Mouse (Mus musculus) hindbrain, embryonic 13.5 days (tissue): Measurements from ENCODE around the gene Rnf24. TPM values are rescaled to one million over a fixed set of nuclear protein-coding genes. Genes with fewer than 3 reads are reported as not detected.

Source experiments
- ATAC-seq: fragments of 200-750 bp; cut with Nextera tagmentation; 2 replicates; pipeline ENCODE4 v1.8.0; 2017; ENCODE audit warnings: moderate TSS enrichment; ENCODE audit not compliant: low FRiP score
- H3K27ac ChIP-seq: fragments of 300-500 bp; sonication (generic); 2 replicates; pipeline ENCODE4 v1.5.1; 2015; ENCODE audit warnings: inconsistent platforms, mild to moderate bottlenecking, moderate library complexity
- H3K27me3 ChIP-seq: fragments of 300-500 bp; sonication (generic); 2 replicates; pipeline ENCODE4 v1.6.1; 2015; ENCODE audit warnings: mild to moderate bottlenecking, inconsistent platforms
- H3K36me3 ChIP-seq: fragments of 300-500 bp; sonication (generic); 2 replicates; pipeline ENCODE4 v1.6.1; 2015; ENCODE audit warnings: mild to moderate bottlenecking, inconsistent platforms
- H3K4me1 ChIP-seq: fragments of 300-500 bp; sonication (generic); replicated peaks from 2 replicates; pipeline ENCODE4 v1.6.1; 2015; ENCODE audit warnings: inconsistent platforms
- H3K4me2 ChIP-seq: fragments of 300-500 bp; sonication (generic); 2 replicates; pipeline ENCODE4 v1.6.1; 2015; ENCODE audit warnings: inconsistent platforms, mild to moderate bottlenecking, moderate library complexity
- H3K4me3 ChIP-seq: fragments of 300-500 bp; sonication (generic); 2 replicates; pipeline ENCODE4 v1.5.1; 2015; ENCODE audit warnings: mild to moderate bottlenecking, inconsistent platforms
- H3K9ac ChIP-seq: fragments of 300-500 bp; sonication (generic); 2 replicates; pipeline ENCODE4 v1.6.1; 2015; ENCODE audit warnings: mild to moderate bottlenecking, inconsistent platforms
- H3K9me3 ChIP-seq: fragments of 300-500 bp; sonication (generic); 2 replicates; pipeline ENCODE4 v1.6.1; 2016; ENCODE audit warnings: inconsistent platforms
- WGBS: fragments of 180-500 bp; shearing (Covaris S2); methylation state at CpG from one replicate; pipeline ENCODE4 v1.1.7; 2015; 5-methylcytosine and 5-hydroxymethylcytosine counted together
- polyA plus RNA-seq: library from polyadenylated mRNA; unstranded; fragments of >200 nt; fragmentation: Nextera tagmentation; extraction: Ambion mirVana; gene quantifications from 2 replicates; pipeline ENCODE4 v1.2.1, GENCODE M21; 2015

The Rnf24 gene
- polyA plus RNA-seq = 21.4 and 23.2 TPM in 2 replicates

DNA sequence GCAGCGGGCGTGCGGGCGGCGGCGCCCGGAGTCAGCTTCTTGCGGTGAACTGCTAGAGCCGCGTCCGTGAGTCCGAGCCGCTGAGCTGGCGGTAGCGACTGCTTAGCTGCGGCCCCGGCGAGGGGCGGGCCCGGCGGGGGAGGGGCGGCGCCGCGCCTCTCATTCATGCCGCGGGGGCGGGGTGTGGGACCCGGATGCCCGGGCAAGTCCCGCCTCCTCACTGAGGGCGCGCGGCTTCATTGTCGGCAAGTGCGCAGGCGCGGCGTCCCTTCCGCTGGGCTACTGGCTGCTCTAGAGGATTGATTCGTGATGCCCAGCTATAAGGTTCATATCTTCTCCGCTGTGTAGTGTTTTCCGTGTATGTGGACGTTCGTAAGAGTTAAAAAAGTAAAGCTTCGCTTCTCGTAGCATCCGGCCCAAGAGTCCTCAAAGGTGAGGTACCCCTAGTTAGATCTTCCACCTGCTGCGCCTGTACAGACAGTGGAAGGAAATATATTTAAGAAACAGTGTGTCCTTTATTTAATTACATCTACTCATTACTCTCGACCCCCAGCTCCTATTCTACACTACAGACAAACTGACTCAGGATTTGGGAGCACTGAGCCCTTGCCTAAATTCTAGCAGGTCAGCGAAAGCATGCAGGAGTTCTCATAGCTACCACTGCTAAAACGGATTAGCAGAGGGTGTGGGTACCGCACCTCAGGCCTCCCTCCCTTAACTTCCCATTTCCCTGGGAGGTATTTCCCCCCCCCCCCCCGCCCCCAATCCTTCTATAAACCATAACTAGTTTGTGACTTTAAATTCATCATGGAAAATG is at the start of gene Rnf24:
Gene Rnf24 (minus strand): TSS at position 146 of the 817 bp plus-strand sequence.
- Histone ChIP-seq H3K9me3 (no peaks in the 10 kb centered on the region), H3K36me3 (no peaks in the 10 kb centered on the region), H3K4me3 (peak within 1 kb of the TSS; percentile 96), H3K4me2 (peak within 1 kb of the TSS; percentile 66), H3K27ac (peak within 1 kb of the TSS; percentile 99), H3K4me1 (peaks cover 24% of the 10 kb centered on the region), H3K27me3 (no peaks in the 10 kb centered on the region), H3K9ac (peak within 1 kb of the TSS; percentile 97)
- ATAC-seq = peak; percentile 95
- under 1% methylated on average over 35 of the region's 54 CpGs for WGBS

DNA sequence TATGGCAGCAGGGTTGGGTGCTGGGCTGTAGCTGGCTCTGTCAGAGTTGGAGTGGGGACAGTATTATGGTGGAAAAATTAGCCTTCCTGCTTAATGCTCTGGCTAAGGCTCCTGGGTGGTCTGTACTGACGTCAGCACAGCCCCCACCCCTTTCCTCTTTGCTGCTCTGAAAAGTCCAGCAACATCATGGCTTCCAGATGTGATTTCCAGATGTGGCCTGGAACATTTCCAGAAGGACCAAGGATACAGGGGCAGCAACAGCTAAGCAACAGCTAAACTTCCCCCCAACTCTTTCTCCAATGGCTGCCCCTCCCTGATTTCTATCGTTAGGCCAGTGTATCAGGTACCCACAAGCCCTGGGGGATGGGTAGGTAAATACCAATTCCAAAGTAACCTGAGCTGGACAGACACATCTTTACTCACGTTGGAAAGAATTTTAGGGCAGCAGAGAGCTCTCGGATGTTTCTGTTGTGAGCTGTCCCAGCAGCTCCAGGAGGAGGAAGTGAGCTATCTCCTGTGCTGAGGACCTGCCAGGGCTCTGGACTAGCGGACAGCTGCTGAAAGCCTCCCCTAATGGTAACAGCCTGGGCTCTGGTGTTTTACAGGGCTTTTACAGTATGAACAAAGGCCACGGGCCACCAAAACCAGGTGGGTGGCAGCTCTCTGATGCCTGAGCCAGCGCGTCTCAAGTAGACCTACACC is 49.3 kb upstream of the Rnf24 start:
- Histone ChIP-seq H3K27me3 (no peaks in the 10 kb centered on the region), H3K4me3 (no peak overlapping the region), H3K4me2 (no peak overlapping the region), H3K36me3 (no peaks in the 10 kb centered on the region), H3K9ac (no peak overlapping the region), H3K4me1 (no peaks in the 10 kb centered on the region), H3K27ac (no peak overlapping the region), H3K9me3 (no peaks in the 10 kb centered on the region)
- no peak for ATAC-seq
- 82% methylated on average over 8 of the region's 8 CpGs for WGBS

DNA sequence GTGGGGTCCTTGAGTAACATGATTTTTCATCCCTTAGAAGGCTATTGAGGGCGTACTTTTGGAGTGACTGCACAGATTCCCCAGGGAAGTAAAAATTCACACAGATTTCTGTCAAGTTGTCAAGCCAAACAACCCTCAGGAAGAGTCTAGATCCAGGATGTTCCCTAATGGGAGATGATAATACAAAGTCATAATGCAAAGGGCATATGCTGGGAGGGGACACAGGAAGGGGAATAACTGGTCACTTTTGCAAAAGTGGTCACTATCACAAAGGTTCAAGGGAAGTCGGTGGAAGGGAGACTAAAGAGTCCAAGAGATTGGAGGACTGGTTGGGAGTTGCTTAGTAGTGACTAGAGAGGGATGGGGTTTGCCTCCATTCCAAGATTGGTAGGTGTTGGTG is 48.2 kb upstream of the Rnf24 start:
- no peak overlapping the region for H3K9ac ChIP-seq
- H3K27me3 ChIP-seq = no peaks in the 10 kb centered on the region
- H3K4me2 ChIP-seq = no peak overlapping the region
- no peaks in the 10 kb centered on the region for H3K36me3 ChIP-seq
- H3K4me1 ChIP-seq = no peaks in the 10 kb centered on the region
- no peaks in the 10 kb centered on the region for H3K9me3 ChIP-seq
- H3K4me3 ChIP-seq = no peak overlapping the region
- 80% methylated on average over 2 of the region's 2 CpGs for WGBS
- ATAC-seq = no peak
- no peak overlapping the region for H3K27ac ChIP-seq

DNA sequence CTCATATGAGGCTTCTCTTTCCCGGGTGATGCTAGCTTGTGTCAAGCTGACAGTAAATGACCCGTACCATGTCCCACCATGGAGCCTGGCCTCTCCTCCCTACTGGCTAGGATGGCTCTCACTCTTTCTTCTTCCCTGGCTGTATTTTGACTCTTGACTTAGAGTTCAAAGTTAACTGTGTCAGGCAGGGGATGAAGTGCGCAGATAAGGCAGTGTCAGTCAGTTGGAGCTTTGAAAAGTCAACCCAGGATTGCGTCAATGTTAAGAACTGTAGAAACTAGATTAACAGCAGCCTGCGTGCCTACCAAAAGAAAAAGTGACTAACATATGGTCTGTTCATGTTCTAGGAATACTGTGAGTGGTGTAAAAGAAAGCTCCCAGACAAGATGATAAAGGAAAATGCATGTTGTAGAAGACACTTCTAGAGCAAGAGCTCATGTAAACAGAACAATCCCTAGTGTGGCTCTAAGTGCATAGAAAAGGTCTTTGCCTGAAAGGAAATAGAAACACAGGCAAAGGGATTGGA is 44.7 kb upstream of the Rnf24 start:
- Histone ChIP-seq H3K36me3 (no peaks in the 10 kb centered on the region), H3K27me3 (no peaks in the 10 kb centered on the region), H3K9me3 (no peaks in the 10 kb centered on the region), H3K9ac (no peak overlapping the region), H3K27ac (no peak overlapping the region), H3K4me3 (no peak overlapping the region), H3K4me1 (no peaks in the 10 kb centered on the region), H3K4me2 (no peak overlapping the region)
- ATAC-seq = no peak
- 92% methylated on average over 5 of the region's 5 CpGs for WGBS

DNA sequence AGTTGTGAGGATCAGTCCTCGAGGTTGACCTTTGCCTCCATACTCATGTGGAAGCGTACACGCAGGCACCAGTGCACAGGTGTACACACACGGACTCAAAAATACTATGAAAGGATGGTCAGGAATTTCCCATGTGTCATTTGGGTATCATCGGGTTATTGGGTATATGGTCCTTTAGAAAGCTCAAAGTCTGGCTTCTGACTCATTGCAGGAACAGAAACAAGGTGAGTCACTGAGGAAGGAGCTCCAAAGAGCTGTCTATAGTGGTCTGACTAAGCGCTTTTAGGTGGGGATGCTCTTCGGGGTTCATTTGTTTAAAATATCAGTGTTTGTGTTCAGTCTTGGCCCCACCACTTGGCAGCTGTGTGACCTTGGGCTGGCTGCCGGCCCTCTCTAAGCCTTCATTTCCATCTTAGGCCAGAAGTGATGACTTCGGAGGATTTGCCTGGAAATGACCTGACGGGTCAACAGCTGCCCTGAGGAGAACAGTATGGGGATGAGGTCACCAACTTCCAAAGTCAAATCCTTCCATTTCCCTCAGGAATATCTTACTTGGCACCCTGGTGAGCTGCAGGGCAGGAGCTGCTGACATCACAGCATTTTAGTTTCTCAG is 33.8 kb upstream of the Rnf24 start:
- Histone ChIP-seq H3K9ac (no peak overlapping the region), H3K27me3 (no peaks in the 10 kb centered on the region), H3K36me3 (no peaks in the 10 kb centered on the region), H3K4me2 (no peak overlapping the region), H3K4me3 (no peak overlapping the region), H3K4me1 (no peaks in the 10 kb centered on the region), H3K27ac (no peak overlapping the region), H3K9me3 (no peaks in the 10 kb centered on the region)
- 87% methylated on average over 10 of the region's 10 CpGs for WGBS
- no peak for ATAC-seq

DNA sequence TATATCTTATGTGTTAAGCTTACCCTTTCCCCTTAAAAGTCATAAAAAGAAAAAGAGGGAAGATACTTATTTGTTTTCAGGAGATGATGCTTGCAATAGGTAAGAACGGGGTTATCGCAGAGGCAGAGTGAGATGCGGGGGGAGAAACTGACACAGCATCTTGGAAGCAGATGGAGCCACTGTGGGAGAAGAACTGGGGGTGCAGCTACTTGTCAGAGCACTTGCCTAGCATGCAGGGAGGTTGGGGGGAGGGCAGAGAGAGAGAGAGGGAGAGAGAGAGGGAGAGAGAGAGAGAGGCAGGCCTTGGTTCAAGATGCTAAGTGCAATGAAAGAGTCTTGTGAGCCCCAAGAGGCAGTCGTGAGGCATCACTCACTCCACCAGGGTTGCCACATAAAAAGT is 32.5 kb upstream of the Rnf24 start:
- Histone ChIP-seq H3K4me3 (no peak overlapping the region), H3K9me3 (no peaks in the 10 kb centered on the region), H3K9ac (no peak overlapping the region), H3K4me2 (no peak overlapping the region), H3K36me3 (no peaks in the 10 kb centered on the region), H3K27me3 (no peaks in the 10 kb centered on the region), H3K27ac (no peak overlapping the region), H3K4me1 (no peaks in the 10 kb centered on the region)
- WGBS = 91% methylated on average over 4 of the region's 4 CpGs
- ATAC-seq = no peak

DNA sequence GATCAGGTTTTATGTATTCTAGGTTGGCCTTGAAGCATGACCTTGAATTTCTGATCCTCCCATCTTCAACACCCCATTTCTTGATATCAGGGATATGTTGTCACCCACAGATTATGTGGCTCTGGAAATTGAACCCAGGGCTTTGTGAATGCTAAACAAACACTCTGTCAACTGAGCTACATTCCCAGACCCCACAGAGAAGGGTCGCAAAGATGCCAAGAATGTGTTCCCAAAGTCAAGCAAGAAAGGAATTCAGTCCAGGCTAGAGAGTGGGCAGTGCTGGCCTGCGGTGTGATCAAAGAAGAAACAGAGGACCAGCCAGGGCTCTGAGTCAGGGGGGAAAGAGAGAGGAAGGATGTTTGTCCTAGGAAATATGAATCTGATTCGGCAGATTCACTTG is 26.8 kb upstream of the Rnf24 start:
- H3K9me3 ChIP-seq = no peaks in the 10 kb centered on the region
- H3K27ac ChIP-seq = no peak overlapping the region
- ATAC-seq = no peak
- no peaks in the 10 kb centered on the region for H3K4me1 ChIP-seq
- no peak overlapping the region for H3K4me3 ChIP-seq
- H3K36me3 ChIP-seq = no peaks in the 10 kb centered on the region
- no peak overlapping the region for H3K4me2 ChIP-seq
- WGBS = 80% methylated on average over 3 of the region's 3 CpGs
- no peaks in the 10 kb centered on the region for H3K27me3 ChIP-seq
- no peak overlapping the region for H3K9ac ChIP-seq

DNA sequence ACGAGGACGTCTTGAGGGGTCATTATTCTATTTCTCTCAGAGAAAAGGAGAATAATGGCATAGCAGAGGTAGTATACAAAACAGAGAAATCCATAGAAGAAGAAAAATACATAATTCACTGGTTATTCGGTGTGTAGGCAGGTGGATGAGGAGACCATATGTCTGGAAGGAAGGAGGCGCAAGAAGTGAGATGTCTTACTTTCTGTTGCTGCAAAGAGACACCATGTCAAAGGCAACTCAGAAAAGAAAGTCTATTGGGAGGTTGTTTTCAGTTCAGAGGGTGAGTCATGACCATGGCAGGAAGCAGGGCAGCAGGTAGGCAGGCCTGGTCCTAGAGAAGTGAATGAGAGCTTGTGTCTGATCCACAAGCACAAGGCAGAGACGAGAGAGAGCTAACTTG is 26.2 kb upstream of the Rnf24 start:
- no peak overlapping the region for H3K4me2 ChIP-seq
- H3K4me1 ChIP-seq = no peaks in the 10 kb centered on the region
- no peak overlapping the region for H3K4me3 ChIP-seq
- 96% methylated on average over 5 of the region's 5 CpGs for WGBS
- H3K27ac ChIP-seq = no peak overlapping the region
- no peaks in the 10 kb centered on the region for H3K9me3 ChIP-seq
- H3K27me3 ChIP-seq = no peaks in the 10 kb centered on the region
- ATAC-seq = no peak
- H3K36me3 ChIP-seq = no peaks in the 10 kb centered on the region
- no peak overlapping the region for H3K9ac ChIP-seq

DNA sequence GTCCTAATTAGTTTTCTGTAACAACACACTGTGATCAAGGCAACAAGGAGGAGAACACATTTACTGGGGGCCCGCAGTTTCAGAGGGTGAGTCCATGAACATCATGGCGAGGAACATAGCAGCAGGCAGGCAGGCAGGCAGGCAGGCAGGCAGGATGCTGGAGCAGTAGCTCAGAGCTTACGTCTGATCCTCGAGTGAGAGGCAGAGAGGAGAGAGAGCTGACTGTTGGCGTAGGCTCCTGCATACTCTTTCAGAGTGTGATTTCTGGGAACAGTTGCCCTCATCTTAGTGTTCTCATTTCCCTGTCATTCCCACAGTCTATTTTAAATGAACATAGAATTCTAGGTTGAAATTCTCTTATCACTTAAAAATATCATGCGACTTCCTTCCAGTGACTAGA is 24.4 kb upstream of the Rnf24 start:
- Histone ChIP-seq H3K27ac (no peak overlapping the region), H3K4me3 (no peak overlapping the region), H3K9ac (no peak overlapping the region), H3K36me3 (no peaks in the 10 kb centered on the region), H3K9me3 (no peaks in the 10 kb centered on the region), H3K4me1 (no peaks in the 10 kb centered on the region), H3K4me2 (no peak overlapping the region), H3K27me3 (no peaks in the 10 kb centered on the region)
- ATAC-seq = no peak
- WGBS = 78% methylated on average over 6 of the region's 6 CpGs

DNA sequence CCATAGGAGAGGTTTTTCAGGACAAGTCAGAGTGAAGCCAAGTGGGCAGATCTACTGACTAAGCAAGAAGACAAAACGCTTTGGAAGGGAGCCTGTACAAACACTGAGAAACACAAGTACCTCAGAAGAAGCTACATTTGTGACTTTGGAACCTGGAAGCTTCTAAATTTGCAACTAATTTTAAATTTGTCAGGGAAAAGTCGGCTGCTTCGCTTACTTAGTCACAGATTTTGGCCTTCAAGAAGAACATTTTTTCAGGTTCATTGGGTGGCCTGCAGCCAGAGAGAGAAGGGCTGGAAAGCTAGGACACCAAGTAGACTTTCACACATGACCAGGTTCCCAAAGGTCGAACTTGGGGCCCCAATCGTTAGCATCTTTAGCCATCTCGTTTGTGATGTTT is 21.0 kb upstream of the Rnf24 start:
- WGBS = 86% methylated on average over 6 of the region's 6 CpGs

DNA sequence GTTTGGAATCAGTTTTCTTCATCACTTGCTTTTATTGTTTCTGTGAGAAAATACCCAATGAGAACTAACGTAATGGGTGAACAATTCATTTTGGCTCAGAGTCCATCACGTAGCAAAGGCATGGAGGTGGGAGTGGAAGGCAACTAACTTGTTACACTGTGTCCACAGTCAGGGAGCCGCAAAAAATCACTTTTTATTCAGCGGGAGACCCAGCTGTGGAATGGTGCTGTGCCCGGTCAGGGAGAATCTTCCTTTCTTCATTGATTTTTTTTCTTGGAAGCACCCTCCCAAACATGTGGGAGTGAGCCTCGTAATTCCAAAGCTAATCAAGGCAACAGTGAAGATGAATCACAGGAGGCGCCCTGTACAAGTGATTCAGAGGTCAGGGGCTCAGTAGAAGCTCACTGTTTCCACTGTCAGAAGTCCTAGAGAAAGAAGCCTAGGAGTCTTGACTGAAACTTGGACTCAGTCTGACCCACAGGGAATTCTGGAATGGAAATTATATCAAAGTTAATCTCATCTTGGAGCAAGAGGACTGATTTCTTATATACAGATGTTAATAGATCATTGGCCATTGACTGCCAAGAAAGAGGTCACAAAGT is 19.7 kb upstream of the Rnf24 start:
- Histone ChIP-seq H3K4me2 (no peak overlapping the region), H3K4me3 (no peak overlapping the region), H3K27me3 (no peaks in the 10 kb centered on the region), H3K27ac (no peak overlapping the region), H3K9me3 (no peaks in the 10 kb centered on the region), H3K36me3 (no peaks in the 10 kb centered on the region), H3K4me1 (no peaks in the 10 kb centered on the region), H3K9ac (no peak overlapping the region)
- ATAC-seq = no peak
- 81% methylated on average over 7 of the region's 7 CpGs for whole genome bisulfite sequencing

More for the DNA sequence above, 21.0 kb upstream of the Rnf24 start:
- Histone ChIP-seq H3K27ac (no peak overlapping the region), H3K9me3 (no peaks in the 10 kb centered on the region), H3K4me3 (no peak overlapping the region), H3K36me3 (no peaks in the 10 kb centered on the region), H3K4me1 (no peaks in the 10 kb centered on the region), H3K27me3 (no peaks in the 10 kb centered on the region), H3K4me2 (no peak overlapping the region), H3K9ac (no peak overlapping the region)
- ATAC-seq = no peak

DNA sequence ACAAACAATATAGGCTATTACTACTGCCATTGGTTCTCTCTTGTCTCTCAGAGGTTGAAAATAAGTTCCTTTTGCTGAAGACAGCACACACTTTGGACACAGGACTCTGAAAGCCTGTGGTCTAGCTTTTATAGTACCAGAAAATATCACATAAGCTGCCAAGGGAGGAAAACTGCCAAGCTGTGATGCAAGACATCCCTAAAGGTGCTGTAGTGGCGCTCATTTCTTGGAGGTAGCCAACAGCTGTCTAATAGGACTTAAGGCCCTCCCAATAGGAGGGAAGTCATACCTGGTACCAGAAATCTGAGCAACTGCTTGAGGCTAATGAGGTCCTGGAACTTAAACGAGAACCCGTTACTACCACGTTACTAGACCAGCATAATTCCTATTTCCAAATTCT is 19.1 kb upstream of the Rnf24 start:
- Histone ChIP-seq H3K27me3 (no peaks in the 10 kb centered on the region), H3K36me3 (no peaks in the 10 kb centered on the region), H3K9ac (no peak overlapping the region), H3K27ac (no peak overlapping the region), H3K4me2 (no peak overlapping the region), H3K4me3 (no peak overlapping the region), H3K9me3 (no peaks in the 10 kb centered on the region), H3K4me1 (no peaks in the 10 kb centered on the region)
- 98% methylated on average over 4 of the region's 4 CpGs for WGBS
- ATAC-seq = no peak
